Mouse (Mus musculus) heart, postnatal 14 days (tissue): ENCODE data around the gene Hmox1. TPM values are rescaled to one million over a fixed set of nuclear protein-coding genes. Genes with fewer than 3 reads are reported as not detected.

Experiments used
- total RNA-seq, 2 experiments: library from RNA; stranded (reverse); gene quantifications; 2 replicates each; pipeline ENCODE4 v1.2.3; 2021

The Hmox1 gene
- total RNA-seq, 2 experiments from 2014 or later = 13.6 to 15.0 TPM

Other genes with a start within 250 kb of the Hmox1 start
- gene Isx, start 220.4 kb upstream of the Hmox1 start, total RNA-seq = under 1 TPM in 1 of 2 experiments, not detected in 1; 0.24 TPM
- gene Hmgxb4, start 100.3 kb upstream of the Hmox1 start, total RNA-seq = 10 to 100 TPM; 15.2 to 16.0 TPM
- 10 to 100 TPM; 56.5 to 56.6 TPM for gene Tom1, start 59.9 kb upstream of the Hmox1 start, total RNA-seq
- 10 to 100 TPM in 1 of 2 experiments, 1 to 10 TPM in 1; 5.8 to 11.7 TPM for gene Mcm5, start 15.9 kb downstream of the Hmox1 start, total RNA-seq
- gene Rasd2, start 120.3 kb downstream of the Hmox1 start, total RNA-seq = 1 to 10 TPM; 2.2 to 2.5 TPM